Mouse (Mus musculus) brain, embryonic 14.5 days (tissue): ENCODE measurements around the gene Tep1.

Experiments used
- CTCF ChIP-seq: fragments of 200-500 bp; IDR thresholded peaks from 2 replicates; pipeline ENCODE4 v1.5.1; 2012; ENCODE audit warnings: inconsistent platforms, mild to moderate bottlenecking, moderate library complexity, borderline replicate concordance; ENCODE audit not compliant: insufficient read depth, insufficient read length; ENCODE audit errors: extremely low read depth
- POLR2A ChIP-seq: fragments of 200-500 bp; IDR thresholded peaks from 2 replicates; pipeline ENCODE4 v1.6.1; 2012; ENCODE audit warnings: mild to moderate bottlenecking, inconsistent platforms, borderline replicate concordance; ENCODE audit not compliant: poor library complexity, insufficient read depth, insufficient read length, severe bottlenecking; ENCODE audit errors: extremely low read depth

GRCm38 (mm10) chr14:50807487-50808072 is 62.8 kb downstream of the Tep1 start, which contains the start of the genes Ccnb1ip1 and Parp2:
- TF ChIP-seq CTCF (no peak), POLR2A (peak; percentile 61; the same call in 1 of the 2 replicates)
